Mouse (Mus musculus) hindbrain, postnatal 0 days (tissue): ENCODE measurements around the gene Arpc5. TPM values are rescaled to one million over a fixed set of nuclear protein-coding genes. Genes with fewer than 3 reads are reported as not detected.
"Not testable (repeated sequence)": the region's sequence is repeated elsewhere in the genome, so short reads cannot be mapped to it uniquely, and the experiment has no call there.

Source experiments
- ATAC-seq: fragments of 200-750 bp; cut with Nextera tagmentation; 2 replicates; pipeline ENCODE4 v1.8.0; 2017; ENCODE audit warnings: mild to moderate bottlenecking, moderate TSS enrichment, moderate library complexity
- DNase-seq: peaks from one replicate; pipeline ENCODE4 v3.0.0-alpha.2; 2015; ENCODE audit warnings: low spot score
- H3K27ac ChIP-seq: fragments of 300-500 bp; sonication (generic); 2 replicates; pipeline ENCODE4 v1.5.1; 2014; ENCODE audit warnings: mild to moderate bottlenecking
- H3K27me3 ChIP-seq: fragments of 300-500 bp; sonication (generic); 2 replicates; pipeline ENCODE4 v1.6.1; 2014; ENCODE audit warnings: low read length, mixed read lengths; ENCODE audit not compliant: insufficient read depth
- H3K36me3 ChIP-seq: fragments of 300-500 bp; sonication (generic); 2 replicates; pipeline ENCODE4 v1.6.1; 2014; ENCODE audit warnings: low read length, mixed read lengths; ENCODE audit not compliant: insufficient read depth
- H3K4me1 ChIP-seq: fragments of 300-500 bp; sonication (generic); 2 replicates; pipeline ENCODE4 v1.6.1; 2014; ENCODE audit warnings: antibody characterized with exemption, low read length, mixed read lengths; ENCODE audit not compliant: insufficient read depth
- H3K4me2 ChIP-seq: fragments of 300-500 bp; sonication (generic); 2 replicates; pipeline ENCODE4 v1.6.1; 2014; ENCODE audit warnings: low read depth, mild to moderate bottlenecking, low read length, moderate library complexity, mixed read lengths
- H3K4me3 ChIP-seq: fragments of 300-500 bp; sonication (generic); 2 replicates; pipeline ENCODE4 v1.5.1; 2014; ENCODE audit warnings: low read length
- H3K9ac ChIP-seq: fragments of 300-500 bp; sonication (generic); replicated peaks from 2 replicates; pipeline ENCODE4 v1.6.1; 2014; ENCODE audit warnings: mild to moderate bottlenecking, low read length, moderate library complexity, mixed read lengths
- H3K9me3 ChIP-seq: fragments of 300-500 bp; sonication (generic); 2 replicates; pipeline ENCODE4 v1.6.1; 2016; ENCODE audit warnings: low read length, mixed read lengths
- CTCF ChIP-seq: IDR thresholded peaks from 2 replicates; pipeline ENCODE4 v1.5.1; 2016; ENCODE audit warnings: antibody characterized with exemption, control low read depth, low read depth
- WGBS: fragments of 180-500 bp; shearing (Covaris S2); extraction: QIAGEN DNeasy Blood & Tissue Kit; methylation state at CpG from one replicate; pipeline ENCODE4 v1.1.7; 2014; 5-methylcytosine and 5-hydroxymethylcytosine counted together
- polyA plus RNA-seq: library from polyadenylated mRNA; unstranded; fragments of >200 nt; fragmentation: Nextera tagmentation; extraction: Ambion mirVana; gene quantifications from 2 replicates; pipeline ENCODE4 v1.2.1, GENCODE M21; 2015
- total RNA-seq: library from RNA; depleted of rRNA; stranded (reverse); fragments of >200 nt; gene quantifications from 2 replicates; pipeline ENCODE4 v1.2.3, GENCODE M21; 2014

Gene Arpc5
- total and polyA plus RNA-seq, 2 experiments from 2014 or later, result 118 to 319 TPM

DNA sequence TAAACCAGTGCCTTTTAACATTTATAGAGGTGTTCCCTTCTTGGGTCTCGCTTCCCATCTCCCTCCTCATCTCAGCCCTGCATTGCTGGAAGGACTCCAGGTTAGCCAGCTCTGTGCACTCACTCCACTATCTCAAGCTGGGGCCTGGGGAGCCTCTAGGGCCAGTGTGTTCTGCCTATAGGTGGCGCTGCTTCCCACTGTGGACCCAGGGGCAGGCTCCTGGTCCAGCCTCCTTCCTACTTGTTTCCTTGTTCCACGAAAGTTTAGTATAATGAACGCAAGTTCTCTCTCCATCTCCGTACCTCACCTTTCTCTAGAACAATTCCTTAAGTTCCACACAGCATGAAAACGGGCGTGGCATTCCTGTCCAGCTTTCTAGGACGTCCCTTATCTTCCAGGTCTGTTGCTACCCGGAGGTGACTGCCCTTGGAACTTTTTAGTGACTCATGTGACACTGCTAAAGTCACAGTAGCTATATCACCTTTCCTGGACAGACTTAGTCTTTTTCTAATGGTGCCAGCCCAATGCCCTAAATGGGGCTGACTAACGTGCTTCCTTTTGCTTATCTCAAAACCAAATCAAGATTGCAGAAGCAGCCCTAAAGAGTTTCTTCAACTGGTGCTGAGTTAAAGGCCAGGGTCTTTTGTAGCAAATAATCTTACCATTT, 12.9 kb downstream of the Arpc5 start:
- Histone ChIP-seq H3K4me2 (no peak overlapping the region), H3K27ac (no peak overlapping the region), H3K9me3 (no peaks in the 10 kb centered on the region), H3K4me3 (no peak overlapping the region), H3K27me3 (no peaks in the 10 kb centered on the region), H3K36me3 (peaks cover 11% of the 10 kb centered on the region), H3K9ac (no peak overlapping the region), H3K4me1 (no peaks in the 10 kb centered on the region)
- DNase-seq, result peak; percentile 61
- peak; percentile 64 for TF ChIP-seq CTCF
- 37% methylated on average over 10 of the region's 10 CpGs for WGBS
- ATAC-seq, result 0 out of 2 replicates have a peak, but pooled peaks have one; percentile 45

GRCm38 (mm10) chr1:152784620-152785019, 18.3 kb downstream of the Arpc5 start:
- no peak overlapping the region for H3K4me3 ChIP-seq
- H3K4me2 ChIP-seq, result no peak overlapping the region
- ATAC-seq, result no peak
- H3K36me3 ChIP-seq, result no peaks in the 10 kb centered on the region
- DNase-seq, result no peak
- H3K4me1 ChIP-seq, result no peaks in the 10 kb centered on the region
- no peak overlapping the region for H3K9ac ChIP-seq
- 97% methylated on average over 8 of the region's 8 CpGs for WGBS
- no peaks in the 10 kb centered on the region for H3K27me3 ChIP-seq
- TF ChIP-seq CTCF, result no peak
- no peak overlapping the region for H3K27ac ChIP-seq
- H3K9me3 ChIP-seq, result no peaks in the 10 kb centered on the region

DNA sequence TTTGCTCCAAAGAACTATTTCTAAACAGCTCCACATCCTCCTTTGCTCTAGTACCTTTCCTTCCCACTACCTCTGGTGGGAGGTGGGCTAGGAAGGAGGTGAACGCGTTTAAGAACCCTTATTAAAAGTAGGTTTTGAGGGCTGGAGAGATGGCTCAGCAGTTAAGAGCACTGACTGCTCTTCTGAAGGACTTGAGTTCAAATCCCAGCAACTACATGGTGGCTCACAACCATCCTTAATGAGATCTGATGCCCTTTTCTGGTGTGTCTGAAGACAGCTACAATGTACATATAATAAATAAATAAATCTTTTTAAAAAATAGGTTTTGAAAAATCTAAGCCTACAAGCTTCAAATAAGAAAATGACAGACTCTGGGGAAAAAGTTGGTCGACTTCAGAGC, 19.1 kb downstream of the Arpc5 start:
- not testable (repeated sequence) for ATAC-seq, H3K27ac ChIP-seq, H3K27me3 ChIP-seq, H3K9ac ChIP-seq, H3K4me2 ChIP-seq, H3K9me3 ChIP-seq, H3K36me3 ChIP-seq, DNase-seq, H3K4me1 ChIP-seq, H3K4me3 ChIP-seq
- 87% methylated on average over 3 of the region's 3 CpGs for WGBS

- H3K36me3 ChIP-seq, result no peaks in the 10 kb centered on the region
- H3K4me3 ChIP-seq, result no peak overlapping the region
- ATAC-seq (no peak), DNase-seq (no peak)
- H3K4me1 ChIP-seq, result no peaks in the 10 kb centered on the region
- TF ChIP-seq CTCF, result no peak
- no peak overlapping the region for H3K9ac ChIP-seq
- H3K27me3 ChIP-seq, result no peaks in the 10 kb centered on the region
- no peak overlapping the region for H3K4me2 ChIP-seq
- H3K9me3 ChIP-seq, result no peaks in the 10 kb centered on the region
- 94% methylated on average over 4 of the region's 4 CpGs for WGBS
- no peak overlapping the region for H3K27ac ChIP-seq
Measured at GRCm38 (mm10) chr1:152786953-152787352, 20.6 kb downstream of the Arpc5 start.

DNA sequence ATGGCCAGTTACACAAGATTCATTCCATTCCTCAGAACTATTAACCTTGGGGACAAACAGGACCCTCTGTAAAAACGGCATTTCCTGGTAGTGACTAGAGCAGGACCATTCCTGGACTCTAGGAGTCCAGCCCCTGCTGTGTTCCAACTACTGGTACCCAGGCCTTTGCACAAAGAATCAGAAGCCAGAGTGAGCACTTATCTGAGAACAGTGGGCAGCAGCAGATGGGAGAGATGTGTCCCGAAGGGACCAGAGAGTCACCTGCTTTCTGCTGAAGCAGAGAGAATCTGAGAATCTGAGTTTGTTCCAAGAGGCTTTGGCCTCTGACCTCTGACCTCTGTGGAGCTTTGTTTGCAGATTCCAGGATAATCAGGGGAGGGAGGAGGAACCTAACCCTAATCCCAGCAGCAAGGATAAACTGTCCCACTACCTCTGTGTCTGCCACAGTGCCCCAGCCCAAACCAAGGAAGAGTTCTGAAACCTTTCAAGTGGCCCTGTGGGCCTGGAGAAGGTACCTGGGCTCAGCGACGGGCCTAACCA, 21.8 kb downstream of the Arpc5 start:
- ATAC-seq (no peak), DNase-seq (no peak)
- H3K4me1 ChIP-seq, result no peaks in the 10 kb centered on the region
- no peak overlapping the region for H3K4me2 ChIP-seq
- H3K27me3 ChIP-seq, result no peaks in the 10 kb centered on the region
- H3K9me3 ChIP-seq, result no peaks in the 10 kb centered on the region
- no peaks in the 10 kb centered on the region for H3K36me3 ChIP-seq
- no peak for TF ChIP-seq CTCF
- no peak overlapping the region for H3K9ac ChIP-seq
- no peak overlapping the region for H3K27ac ChIP-seq
- 50% methylated on average over 4 of the region's 4 CpGs for WGBS
- no peak overlapping the region for H3K4me3 ChIP-seq

GRCm38 (mm10) chr1:152790254-152790653, 23.9 kb downstream of the Arpc5 start:
- ATAC-seq (peak; percentile 68), DNase-seq (peak; percentile 68)
- no peak overlapping the region for H3K9ac ChIP-seq
- no peaks in the 10 kb centered on the region for H3K4me1 ChIP-seq
- no peak overlapping the region for H3K4me3 ChIP-seq
- no peak overlapping the region for H3K27ac ChIP-seq
- H3K36me3 ChIP-seq, result no peaks in the 10 kb centered on the region
- H3K4me2 ChIP-seq, result no peak overlapping the region
- H3K27me3 ChIP-seq, result no peaks in the 10 kb centered on the region
- WGBS, result 28% methylated on average over 12 of the region's 12 CpGs
- H3K9me3 ChIP-seq, result no peaks in the 10 kb centered on the region
- peak; percentile 67 for TF ChIP-seq CTCF

GRCm38 (mm10) chr1:152790821-152791220, 24.5 kb downstream of the Arpc5 start:
- 25% methylated on average over 6 of the region's 6 CpGs for WGBS
- ATAC-seq, result no peak

More at GRCm38 (mm10) chr1:152790821-152791220, 24.5 kb downstream of the Arpc5 start:
- no peaks in the 10 kb centered on the region for H3K36me3 ChIP-seq
- H3K9ac ChIP-seq, result no peak overlapping the region
- H3K4me3 ChIP-seq, result no peak overlapping the region
- DNase-seq, result no peak
- no peaks in the 10 kb centered on the region for H3K9me3 ChIP-seq
- H3K4me1 ChIP-seq, result no peaks in the 10 kb centered on the region
- H3K4me2 ChIP-seq, result no peak overlapping the region
- H3K27me3 ChIP-seq, result no peaks in the 10 kb centered on the region
- TF ChIP-seq CTCF, result no peak
- H3K27ac ChIP-seq, result no peak overlapping the region
